Comparison of ENCODE assay signal across 7 mouse cellular contexts in the genomic region with DNA sequence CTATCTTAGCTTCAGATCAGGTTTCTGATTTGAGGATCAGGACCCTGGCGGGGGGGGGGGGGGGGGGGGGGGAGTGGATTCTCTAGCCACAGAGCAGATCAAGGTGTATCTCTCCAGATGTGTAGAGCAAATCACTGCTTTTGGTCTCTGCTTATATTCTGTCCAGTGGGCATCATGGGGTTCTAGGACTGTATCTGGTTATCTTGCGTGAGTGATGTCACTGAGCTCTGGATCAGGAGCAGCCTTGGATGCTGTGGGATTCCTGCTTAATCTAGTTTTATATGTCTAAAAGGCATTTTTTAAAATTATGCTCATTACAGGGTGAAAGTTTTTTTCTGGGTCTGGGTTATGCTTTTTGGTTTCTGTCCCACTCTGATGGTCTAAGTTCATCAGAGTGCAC. TPM values are rescaled to one million over a fixed set of nuclear protein-coding genes. Genes with fewer than 3 reads are reported as not detected.
A peak's percentile ranks its signal among the peaks of the same experiment; 100 is the strongest.
DNase-seq lines count a peak whose midpoint lies in the region; ATAC-seq lines count a peak whose summit lies in the region.

No protein-coding gene starts in this region.

- peak overlapping the region; percentile 99 for H3K4me3 ChIP-seq in lung, embryonic 16.5 days (ENCODE audit: low read length)
- peak overlapping the region; percentile 97 for H3K4me3 ChIP-seq in forebrain, embryonic 12.5 days (replicated peaks)
- peak overlapping the region; percentile 96 for H3K4me3 ChIP-seq in limb, embryonic 15.5 days
- H3K4me3 ChIP-seq in stomach, embryonic 15.5 days (replicated peaks), result peak overlapping the region; percentile 94

- no peaks in the 10 kb centered on the region; the same call in 1 of the 2 replicates for H3K36me3 ChIP-seq in lung, embryonic 16.5 days (ENCODE audit: control insufficient read depth, insufficient read depth, low read length)
- peaks cover 10% of the 10 kb centered on the region for H3K36me3 ChIP-seq in forebrain, embryonic 12.5 days (replicated peaks)
- H3K36me3 ChIP-seq in limb, embryonic 15.5 days, result no peaks in the 10 kb centered on the region
- no peaks in the 10 kb centered on the region for H3K36me3 ChIP-seq in stomach, embryonic 15.5 days

- no peaks in the 10 kb centered on the region for H3K9me3 ChIP-seq in lung, embryonic 16.5 days (ENCODE audit: control insufficient read depth, low read length)
- no peaks in the 10 kb centered on the region for H3K9me3 ChIP-seq in forebrain, embryonic 12.5 days
- H3K9me3 ChIP-seq in limb, embryonic 15.5 days, result no peaks in the 10 kb centered on the region
- H3K9me3 ChIP-seq in stomach, embryonic 15.5 days, result no peaks in the 10 kb centered on the region

- DNase-seq in lung, postnatal 10 days, result no peak
- DNase-seq in B cell, adult 2 months, result no peak
- no peak for DNase-seq in thymus, postnatal 14 days

- ATAC-seq in lung, embryonic 16.5 days (ENCODE audit: low read depth), result peak; percentile 6; the same call in 1 of the 2 replicates
- ATAC-seq in forebrain, embryonic 12.5 days (ENCODE audit: low FRiP score), result peak; percentile 61
- ATAC-seq in limb, embryonic 15.5 days (ENCODE audit: insufficient number of reproducible peaks, low FRiP score, low TSS enrichment, low read depth), result no peak
- ATAC-seq in stomach, embryonic 15.5 days (ENCODE audit: insufficient read depth, low FRiP score, low read depth), result no peak

- peak overlapping the region; percentile 57; the same call in 1 of the 2 replicates for H3K27ac ChIP-seq in lung, embryonic 16.5 days (ENCODE audit: low read length)
- no peak overlapping the region for H3K27ac ChIP-seq in forebrain, embryonic 12.5 days
- H3K27ac ChIP-seq in limb, embryonic 15.5 days, result peak overlapping the region; percentile 96
- H3K27ac ChIP-seq in stomach, embryonic 15.5 days, result peak overlapping the region; percentile 51

- peak overlapping the region; percentile 81 for H3K4me2 ChIP-seq in lung, embryonic 16.5 days (ENCODE audit: low read depth, low read length)
- H3K4me2 ChIP-seq in forebrain, embryonic 12.5 days, result peak overlapping the region; percentile 66
- peak overlapping the region; percentile 70 for H3K4me2 ChIP-seq in limb, embryonic 15.5 days
- H3K4me2 ChIP-seq in stomach, embryonic 15.5 days, result peak overlapping the region; percentile 65

- 41% methylated on average over 1 of the region's 2 CpGs for WGBS in lung, embryonic 16.5 days
- WGBS in forebrain, embryonic 12.5 days, result 38% methylated on average over 2 of the region's 2 CpGs
- 68% methylated on average over 1 of the region's 2 CpGs for WGBS in limb, embryonic 15.5 days
- 36% methylated on average over 1 of the region's 2 CpGs for WGBS in stomach, embryonic 15.5 days

- peak overlapping the region; percentile 98 for H3K9ac ChIP-seq in lung, embryonic 16.5 days (ENCODE audit: low read length)
- H3K9ac ChIP-seq in forebrain, embryonic 12.5 days, result peak overlapping the region; percentile 96
- H3K9ac ChIP-seq in limb, embryonic 15.5 days, result peak overlapping the region; percentile 93; the same call in 1 of the 2 replicates
- H3K9ac ChIP-seq in stomach, embryonic 15.5 days, result peak overlapping the region; percentile 16; the same call in 1 of the 2 replicates

- H3K27me3 ChIP-seq in lung, embryonic 16.5 days (ENCODE audit: control insufficient read depth, insufficient read depth, low read depth, low read length), result no peaks in the 10 kb centered on the region
- H3K27me3 ChIP-seq in forebrain, embryonic 12.5 days, result no peaks in the 10 kb centered on the region
- no peaks in the 10 kb centered on the region for H3K27me3 ChIP-seq in limb, embryonic 15.5 days
- H3K27me3 ChIP-seq in stomach, embryonic 15.5 days (replicated peaks), result no peaks in the 10 kb centered on the region

- H3K4me1 ChIP-seq in lung, embryonic 16.5 days (replicated peaks; ENCODE audit: control insufficient read depth, insufficient read depth, low read length), result peaks cover 7% of the 10 kb centered on the region; the same call in 1 of the 2 replicates
- peaks cover 20% of the 10 kb centered on the region for H3K4me1 ChIP-seq in forebrain, embryonic 12.5 days
- H3K4me1 ChIP-seq in limb, embryonic 15.5 days, result peaks cover 7% of the 10 kb centered on the region; the same call in 1 of the 2 replicates
- peaks cover 5% of the 10 kb centered on the region; the same call in 1 of the 2 replicates for H3K4me1 ChIP-seq in stomach, embryonic 15.5 days

RNA-seq across cellular contexts. Expression of a gene that starts 0.5 kb away (rescaled TPM):
- 146 and 150 TPM in 2 replicates for polyA plus RNA-seq in lung, embryonic 16.5 days (2015; fragmentation: Nextera tagmentation; extraction: Ambion mirVana)
- 167 and 171 TPM in 2 replicates for polyA plus RNA-seq in forebrain, embryonic 12.5 days (2016; fragmentation: Nextera tagmentation; extraction: Ambion mirVana)
- polyA plus RNA-seq in limb, embryonic 15.5 days (2015; fragmentation: Nextera tagmentation; extraction: Ambion mirVana), result 155 and 161 TPM in 2 replicates
- 153 and 156 TPM in 2 replicates for polyA plus RNA-seq in stomach, embryonic 15.5 days (2015; fragmentation: Nextera tagmentation; extraction: Ambion mirVana)

Comparison
In these comparisons a context has a peak if more than half of its experiments do, and no peak if none do; other contexts are left out.
1. ATAC-seq: peak in lung, embryonic 16.5 days (single experiment) and forebrain, embryonic 12.5 days (single experiment); none in limb, embryonic 15.5 days (single experiment) and stomach, embryonic 15.5 days (single experiment).
2. H3K9ac ChIP-seq: peak in every context shown above with its lines; median percentile 98 in lung, embryonic 16.5 days; 96 in forebrain, embryonic 12.5 days; 93 in limb, embryonic 15.5 days; 16 in stomach, embryonic 15.5 days.
3. Peak in every context shown above with its lines, with median percentiles within 50 percentile points of each other: H3K4me2 ChIP-seq and H3K4me3 ChIP-seq.